Mouse (Mus musculus): ENCODE data around the gene Lpgat1.

Lpgat1 gene

DNA sequence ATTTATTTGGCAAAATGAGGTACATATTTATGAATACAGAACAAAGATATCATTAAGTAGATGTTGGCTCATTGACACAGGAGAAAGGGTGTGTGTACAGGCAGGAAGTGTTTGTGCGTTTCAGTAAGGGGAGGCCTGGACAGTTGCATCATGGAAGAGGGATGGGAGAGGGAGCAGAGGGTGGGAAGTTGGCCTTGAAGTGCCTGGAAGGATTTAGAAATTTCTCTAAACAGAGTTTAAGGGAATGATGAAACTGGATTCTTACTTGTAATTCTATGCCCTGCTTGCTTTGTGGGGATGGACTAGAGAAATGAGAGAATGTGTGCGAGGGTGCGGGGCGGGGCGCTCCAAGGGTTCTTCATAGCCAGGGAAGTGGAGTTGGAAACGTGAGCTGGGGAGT is 20.2 kb downstream of the Lpgat1 start:
- no peak for DNase-seq

DNA sequence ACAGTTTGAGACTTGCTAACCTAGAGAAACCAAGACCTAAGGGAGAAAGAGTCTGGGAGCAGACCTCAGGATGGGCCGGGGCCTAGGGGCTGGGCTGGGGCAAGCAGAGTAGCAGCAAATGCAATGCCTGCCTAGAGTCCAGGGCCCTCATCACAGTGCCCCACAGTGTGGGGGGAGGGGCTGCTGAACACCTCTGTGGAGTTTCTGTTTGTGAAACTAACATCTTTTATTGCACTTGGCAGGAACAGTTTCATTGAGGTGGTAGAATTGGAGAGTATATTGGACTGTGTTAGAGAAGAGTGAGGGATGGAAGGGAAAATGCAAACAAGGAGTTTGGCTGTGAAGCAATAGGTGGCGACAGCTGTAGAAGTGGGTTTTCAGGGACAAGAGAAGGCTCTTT is 21.1 kb downstream of the Lpgat1 start:
- DNase-seq, result no peak

DNA sequence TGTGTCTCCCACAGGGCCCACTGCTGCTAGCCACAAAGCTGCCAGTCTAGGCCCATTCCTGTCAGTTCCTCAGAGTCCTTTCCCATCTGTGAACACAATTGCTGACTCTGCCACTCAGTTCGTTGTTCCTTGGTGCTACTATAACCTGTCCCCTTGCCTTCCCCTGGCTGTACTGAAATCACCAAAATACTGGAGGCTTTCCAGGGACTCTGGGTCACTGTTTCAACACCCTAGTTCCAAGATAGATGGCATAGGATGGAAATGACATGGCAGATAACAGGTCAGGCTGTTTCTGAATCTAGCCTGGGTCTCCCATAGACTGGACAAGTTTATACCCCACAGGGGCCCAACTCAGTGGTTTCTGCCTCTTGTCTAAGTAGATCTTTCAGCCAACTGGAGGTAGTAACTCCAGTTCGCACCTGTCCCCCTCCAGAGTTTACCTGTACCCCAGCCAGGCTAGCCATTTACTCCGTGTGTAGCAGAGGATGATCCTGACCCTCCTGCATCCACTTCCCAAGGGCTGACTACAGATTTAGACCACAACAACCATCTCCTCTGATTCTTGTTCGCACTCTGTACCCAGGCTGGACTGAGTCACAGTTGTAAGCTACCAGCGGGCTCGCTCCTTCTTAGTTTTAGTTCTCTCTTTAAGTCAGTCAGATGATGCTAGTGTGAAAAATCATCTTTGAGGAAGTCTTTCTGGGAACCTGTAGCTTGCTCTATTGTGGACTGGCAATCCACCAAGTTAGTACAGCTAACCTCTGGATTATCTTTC is 23.1 kb downstream of the Lpgat1 start:
- no peak for DNase-seq

DNA sequence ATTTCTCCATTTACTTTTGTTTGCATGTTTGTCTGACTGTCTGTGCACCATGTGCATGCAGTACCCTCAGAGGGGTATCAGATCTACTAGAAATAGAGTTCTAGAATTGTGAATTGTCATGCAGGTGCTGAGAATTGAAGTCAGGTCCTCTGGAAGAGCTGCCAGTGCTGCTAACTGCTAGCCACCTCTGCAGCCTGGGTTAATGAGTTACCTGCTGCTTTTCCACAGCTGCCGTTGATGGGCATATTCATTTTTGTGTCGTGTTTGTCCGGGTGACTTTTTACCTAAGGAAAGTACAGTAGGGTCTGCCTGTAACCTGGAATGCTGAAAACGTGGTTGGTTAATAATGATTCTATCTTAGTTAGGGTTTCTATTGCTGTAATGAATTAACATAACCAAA is 24.0 kb downstream of the Lpgat1 start:
- no peak for DNase-seq

DNA sequence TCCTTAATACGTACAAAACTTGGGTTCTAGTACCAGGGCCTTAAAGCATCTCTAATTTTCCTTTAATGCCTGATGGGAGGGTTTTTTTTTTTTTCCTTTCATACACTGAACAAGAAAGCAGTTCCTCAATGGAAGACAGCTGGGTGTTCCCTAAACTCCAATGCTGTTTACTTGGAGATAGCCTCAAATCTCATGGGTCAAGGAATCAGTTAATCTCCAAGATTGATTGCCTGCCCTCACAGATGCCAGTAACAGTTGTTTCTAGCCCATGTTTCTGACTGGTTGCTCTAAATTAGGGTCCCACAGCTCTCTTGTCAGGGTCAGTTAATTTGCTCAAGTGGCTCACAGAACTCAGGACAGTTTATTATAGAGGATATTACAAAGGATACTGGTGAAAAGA is 30.8 kb downstream of the Lpgat1 start:
- no peak for DNase-seq

DNA sequence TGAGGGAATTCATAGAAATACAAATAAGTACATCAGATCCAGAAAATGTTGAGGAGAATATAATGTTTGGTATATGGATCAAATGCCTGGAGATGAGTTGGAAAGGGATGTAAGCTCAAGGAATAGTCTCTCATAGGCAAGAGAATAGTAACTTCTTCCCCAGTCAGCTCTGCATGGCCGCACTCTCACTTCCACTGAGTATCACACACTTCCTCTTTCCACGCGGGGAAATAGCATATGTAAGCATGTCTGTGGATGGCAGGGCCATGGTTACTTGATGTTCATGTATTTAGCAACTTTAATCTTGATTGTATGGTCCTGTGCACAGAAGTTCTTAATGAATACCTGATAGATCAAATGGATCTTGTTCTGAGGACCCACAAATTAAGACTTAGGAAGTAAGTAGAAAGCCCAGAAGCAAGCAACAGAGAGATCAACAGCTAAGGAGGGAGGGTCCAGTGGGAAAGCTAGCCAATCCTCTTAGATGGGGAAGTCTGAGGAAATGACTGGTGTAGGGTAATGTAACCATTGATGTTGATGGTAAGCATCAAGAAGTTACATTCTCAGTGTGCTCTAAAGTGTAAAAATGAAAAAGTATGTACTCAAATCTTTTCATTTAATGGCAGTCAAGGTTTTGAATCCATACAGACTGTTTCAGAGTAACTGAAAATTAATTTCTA is 39.0 kb downstream of the Lpgat1 start:
- no peak for DNase-seq

DNA sequence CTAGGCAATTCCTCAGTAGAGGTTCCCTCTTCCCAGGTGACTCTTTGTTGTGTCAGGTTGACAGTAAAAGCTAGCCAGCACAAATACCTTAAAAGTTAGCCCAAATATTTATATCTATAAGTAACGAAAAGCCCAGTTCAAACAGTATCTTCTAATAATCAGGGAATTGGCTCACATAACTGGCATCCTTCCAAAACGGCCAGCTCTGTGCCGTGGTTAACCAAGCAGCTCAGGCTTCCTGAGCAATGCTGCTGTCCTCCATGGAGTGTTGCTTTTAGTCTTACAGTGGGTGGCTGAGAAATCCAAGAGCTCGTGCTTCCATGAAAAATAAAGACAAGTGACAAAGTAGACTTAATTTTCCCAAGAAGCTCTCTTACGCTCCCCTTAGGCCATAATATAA is 56.5 kb downstream of the Lpgat1 start:
- DNase-seq, result peak; percentile 33 to 39

DNA sequence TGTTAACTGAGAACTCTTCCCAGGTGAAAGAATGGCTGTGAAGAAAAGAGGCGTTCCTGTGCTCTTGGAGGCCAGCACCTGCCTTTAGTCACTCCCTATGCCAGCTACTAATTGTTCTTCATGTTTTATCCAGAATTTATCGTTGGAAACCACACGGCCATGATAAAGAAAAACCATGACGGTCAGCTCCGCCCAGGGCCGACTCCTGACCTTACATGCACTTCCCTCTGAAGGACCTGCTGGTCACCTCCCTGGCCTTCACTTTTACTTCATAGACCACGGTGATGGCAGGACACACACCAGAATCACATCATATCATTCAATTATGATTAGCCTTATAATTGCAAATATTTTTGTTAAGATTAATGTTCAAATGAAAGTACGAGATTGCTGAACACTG is 57.5 kb downstream of the Lpgat1 start:
- no peak for DNase-seq

DNA sequence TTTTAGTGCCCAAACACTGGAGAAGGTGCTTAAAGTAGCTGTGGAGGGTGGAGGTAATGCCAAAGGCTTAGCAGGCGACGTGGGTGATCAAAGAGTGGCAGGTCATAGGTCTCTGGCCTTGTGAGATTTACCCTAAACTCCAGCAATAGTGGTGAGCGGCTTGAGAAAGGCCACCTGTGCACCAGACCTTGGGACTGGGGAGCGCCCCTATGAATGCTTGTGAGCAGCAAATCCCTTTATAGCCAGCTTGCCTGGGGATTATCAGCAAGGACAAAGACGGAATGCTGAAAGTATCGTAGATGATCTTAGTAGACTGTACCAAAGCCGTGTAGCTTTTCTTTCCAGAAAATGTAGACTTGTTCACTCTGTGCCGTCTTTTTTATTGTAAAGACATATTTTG is 59.9 kb downstream of the Lpgat1 start:
- no peak for DNase-seq

DNA sequence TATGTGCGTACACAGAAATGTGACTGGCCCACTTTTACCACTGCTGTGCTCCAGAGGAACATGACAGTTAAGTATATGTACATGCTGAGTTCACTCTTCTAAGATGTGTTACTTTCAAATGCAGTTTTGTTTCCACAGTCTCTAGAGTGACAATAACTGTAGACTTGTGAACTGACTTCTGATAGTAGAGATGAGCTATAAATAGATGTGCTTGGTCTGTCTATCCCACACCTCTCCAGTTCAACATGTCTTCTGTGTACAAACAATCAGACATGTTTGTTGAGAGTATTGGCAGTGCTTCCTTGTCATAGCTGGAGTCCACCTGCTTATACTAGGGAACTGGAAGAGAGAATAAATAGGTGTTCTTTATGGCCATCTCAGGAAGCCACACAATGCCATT is 62.8 kb downstream of the Lpgat1 start:
- DNase-seq, result no peak

DNA sequence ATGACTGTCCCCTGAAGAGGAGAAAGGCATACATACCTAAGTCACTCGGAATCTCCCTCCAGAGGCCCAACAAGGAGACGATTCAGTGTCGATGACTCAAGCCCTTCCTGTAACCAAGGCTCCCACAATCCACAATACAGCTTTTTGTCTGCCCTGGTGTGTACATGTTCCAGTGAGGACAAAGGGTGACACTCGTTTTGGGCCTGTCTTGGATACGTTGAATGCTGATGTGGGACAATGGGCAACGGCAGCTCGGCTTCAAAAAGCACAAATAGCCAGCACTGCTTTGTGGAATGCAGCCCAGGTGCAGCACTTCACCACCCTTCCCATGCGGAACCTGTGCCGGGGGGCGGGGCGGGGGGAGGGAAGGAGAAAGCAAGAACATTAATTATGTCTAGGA is 67.5 kb downstream of the Lpgat1 start:
- DNase-seq, result no peak

DNA sequence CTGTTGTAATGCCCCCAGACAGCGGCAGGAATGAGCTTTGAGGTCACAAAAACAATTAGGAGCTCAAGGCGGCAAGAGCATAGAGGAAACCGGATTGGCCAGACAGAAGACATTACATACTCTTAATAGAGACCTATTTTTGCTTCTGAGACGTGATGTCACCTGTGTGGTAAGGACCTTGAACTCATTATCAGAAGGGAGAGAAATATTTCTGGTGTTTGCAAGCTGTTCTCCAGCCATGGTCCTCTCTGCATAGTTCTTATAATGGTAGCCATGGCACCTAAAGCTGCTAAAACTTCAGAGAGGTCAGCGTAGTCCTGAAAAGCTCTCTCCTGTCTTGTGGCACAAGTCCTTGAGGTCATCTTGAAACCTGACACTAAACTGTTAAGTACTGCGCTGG is 68.6 kb downstream of the Lpgat1 start:
- no peak for DNase-seq

DNA sequence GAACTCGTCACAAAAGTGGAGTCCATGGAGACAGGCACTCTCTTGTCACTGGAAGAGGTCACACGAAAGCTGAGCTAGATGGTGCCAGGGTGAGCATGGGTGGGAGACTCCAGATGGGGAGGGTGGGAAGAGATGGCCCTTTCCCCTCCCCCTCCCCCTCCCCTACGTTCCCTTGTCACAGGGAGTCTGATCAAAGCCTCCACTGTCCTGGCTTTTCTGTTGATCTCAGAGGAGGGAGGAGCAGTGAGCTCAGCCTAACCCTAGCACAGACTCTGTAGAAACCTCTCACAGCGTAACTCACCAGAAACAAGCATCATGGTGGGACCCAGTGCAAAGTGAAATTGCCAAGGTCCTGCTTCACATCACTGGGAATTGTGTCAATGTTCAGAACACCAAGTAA is 69.7 kb downstream of the Lpgat1 start:
- no peak for DNase-seq

DNA sequence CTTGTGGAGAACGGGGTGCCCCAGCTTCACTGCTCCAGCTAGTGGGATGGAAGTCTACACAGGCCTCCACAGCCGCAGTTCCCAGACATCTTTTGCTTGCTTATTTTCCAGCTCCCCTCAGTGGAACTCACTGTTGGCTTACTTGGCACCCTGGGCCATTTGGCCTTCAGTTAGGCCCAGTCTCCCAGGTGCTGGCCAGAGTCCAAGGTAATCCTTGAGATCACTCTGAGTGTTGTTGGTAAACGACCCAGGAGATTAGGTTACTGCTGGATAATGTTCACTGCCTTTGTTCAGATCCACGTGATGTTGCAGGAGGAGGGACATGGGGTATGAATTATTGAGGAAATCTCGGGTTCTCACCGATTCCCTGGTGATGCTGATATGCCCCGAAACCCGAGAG is 75.4 kb downstream of the Lpgat1 start:
- no peak for DNase-seq

DNA sequence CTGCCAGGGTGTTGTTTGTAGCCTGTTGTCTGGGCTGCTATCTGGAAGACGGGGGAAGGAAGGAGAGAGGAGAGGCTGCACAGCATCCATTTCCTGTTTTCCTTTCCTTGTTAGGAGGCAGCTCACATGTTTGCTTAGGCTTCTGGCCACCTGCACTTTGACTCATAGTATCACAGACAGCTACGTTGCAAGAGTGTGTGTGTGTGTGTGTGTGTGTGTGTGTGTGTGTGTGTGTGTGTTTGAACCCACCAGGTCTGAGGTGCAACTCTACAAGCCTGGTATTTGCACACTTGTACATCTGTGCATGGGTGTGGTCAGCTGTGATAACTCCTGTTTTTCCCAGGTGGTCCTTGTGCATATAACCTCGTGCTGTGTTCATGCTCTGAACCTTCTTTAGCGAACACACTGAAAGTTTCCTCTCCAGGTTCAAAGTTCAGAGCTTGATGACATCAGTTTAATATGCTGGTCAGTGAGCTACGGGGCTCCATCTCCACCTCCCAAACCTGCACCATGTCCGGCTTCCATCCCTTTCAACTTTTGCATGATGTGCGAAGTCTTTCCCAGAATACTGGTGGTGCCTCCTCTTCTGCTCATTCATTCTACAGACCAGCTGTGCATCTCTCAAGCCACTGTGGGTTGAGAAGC is 76.4 kb downstream of the Lpgat1 start:
- DNase-seq, result no peak

DNA sequence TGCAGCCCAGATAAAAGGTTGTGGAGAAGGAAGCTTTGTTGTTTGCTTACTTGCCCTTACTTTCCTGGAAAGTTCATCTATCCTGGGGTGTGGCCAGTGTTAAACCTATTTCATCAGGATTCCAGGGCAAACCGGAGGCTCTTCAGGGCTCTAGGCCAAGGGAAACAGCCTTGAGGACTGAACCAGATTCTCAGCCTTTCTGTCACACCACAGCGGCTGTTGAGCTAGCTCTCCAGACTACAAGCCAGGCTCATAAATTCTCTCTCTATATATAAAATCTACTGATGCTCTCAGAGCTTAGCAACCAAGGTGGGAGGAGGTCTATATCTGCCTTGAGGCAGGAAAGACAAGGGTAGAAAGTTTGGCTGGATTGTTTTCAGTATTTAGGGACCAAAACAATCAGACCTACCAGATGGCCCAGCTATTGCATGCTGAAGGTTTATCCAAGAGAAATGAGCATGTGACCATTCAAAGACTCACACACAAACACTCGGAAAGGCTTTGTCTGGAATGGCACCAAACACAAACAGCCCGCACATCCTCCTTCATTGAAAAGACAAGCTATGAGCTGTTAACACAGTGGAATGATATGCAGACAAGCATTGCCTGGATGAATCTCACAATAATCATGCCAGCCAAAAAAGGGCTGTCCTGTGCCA is 78.7 kb downstream of the Lpgat1 start:
- no peak for DNase-seq

DNA sequence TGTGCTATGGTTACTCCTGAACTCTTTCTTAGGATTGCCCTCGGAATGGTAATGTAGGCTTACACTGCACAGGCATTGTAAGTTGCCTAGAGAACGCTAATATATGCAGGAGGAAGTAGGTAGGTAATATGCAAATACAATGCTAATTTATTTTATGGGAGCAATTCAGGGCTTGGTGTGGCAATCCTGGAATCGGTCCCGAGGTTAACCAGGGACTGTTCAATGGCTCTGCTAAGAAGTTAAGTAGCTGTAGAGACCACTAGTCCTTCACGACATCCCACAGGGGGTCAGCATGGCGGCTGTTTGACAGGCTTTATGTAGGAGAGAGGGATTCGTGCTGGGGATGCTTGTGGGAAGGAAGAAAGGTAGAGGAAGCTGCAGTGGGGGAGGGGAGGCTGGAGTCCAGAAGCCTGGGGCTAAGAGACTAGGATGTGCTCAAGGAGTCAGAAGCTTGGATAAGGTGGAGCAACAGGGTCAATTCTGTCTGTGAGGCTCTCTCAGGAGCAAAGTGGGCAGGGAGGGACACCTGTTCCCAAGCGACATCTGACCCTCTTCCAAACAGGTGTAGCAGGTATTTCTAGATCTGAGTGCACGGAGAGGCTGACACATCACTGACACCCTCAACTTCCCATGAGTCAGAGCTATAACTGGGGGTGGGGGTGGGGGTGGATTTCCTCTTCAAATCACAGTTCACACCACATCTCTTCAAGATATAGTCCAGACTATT is 84.6 kb downstream of the Lpgat1 start:
- no peak for DNase-seq

DNA sequence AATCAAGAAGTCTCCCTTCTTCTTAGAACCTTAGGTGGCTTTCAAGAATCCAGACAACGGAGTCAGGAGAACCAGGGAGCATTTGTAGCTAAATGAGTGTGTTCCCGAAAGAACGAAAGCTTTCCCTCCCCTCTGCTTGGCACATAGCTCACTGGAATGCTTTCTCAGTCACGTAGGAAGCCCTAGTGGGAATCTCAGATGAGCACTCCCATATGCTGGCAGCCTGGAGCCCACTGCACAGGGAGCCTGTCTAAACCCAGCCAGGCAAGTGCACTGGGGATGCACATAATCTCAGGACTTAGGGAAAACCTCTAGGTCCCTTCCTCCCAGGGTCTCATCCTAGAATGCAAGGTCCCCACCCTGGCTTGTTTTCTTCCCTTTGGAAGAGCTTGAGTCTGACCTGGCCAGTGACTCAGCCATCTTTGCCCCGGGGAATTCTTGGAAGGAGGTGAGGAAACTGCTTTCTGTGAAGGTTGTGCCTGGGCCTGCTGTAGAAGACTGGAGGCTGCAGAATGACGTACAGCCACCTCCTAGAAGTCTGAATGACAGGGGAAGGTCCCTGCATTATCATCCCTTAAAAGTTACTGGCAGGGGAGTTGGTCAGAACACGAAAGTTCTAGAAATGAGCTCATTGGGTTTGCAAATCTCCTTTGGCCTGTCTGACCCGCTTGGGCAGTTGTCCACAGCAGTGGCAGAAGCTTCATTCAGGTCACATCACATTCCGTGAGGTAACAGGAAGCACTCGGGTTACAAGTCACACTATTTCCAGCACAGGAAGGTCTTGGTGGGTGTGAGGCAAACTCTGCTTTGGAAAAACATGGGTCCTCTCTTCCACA is 85.4 kb downstream of the Lpgat1 start:
- no peak for DNase-seq

DNA sequence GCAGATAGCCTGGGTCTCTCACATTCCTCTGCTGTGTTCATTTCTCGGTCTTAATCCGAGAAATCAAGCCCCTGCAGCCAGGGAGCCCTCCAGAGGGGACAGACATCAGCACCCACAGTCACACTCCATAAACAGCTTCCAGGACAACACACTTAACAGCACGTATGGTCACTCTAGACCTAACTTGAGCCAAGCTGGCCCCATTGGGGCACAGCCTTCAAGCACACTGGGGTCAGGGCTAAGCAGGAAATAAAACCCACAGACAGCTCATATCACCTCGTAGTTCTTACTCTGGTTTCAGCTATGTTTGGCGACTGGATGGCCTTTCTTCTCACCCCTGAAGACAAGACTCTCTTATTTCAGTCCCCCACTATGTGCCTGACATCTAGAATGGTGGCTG is 87.1 kb downstream of the Lpgat1 start:
- DNase-seq, result no peak

DNA sequence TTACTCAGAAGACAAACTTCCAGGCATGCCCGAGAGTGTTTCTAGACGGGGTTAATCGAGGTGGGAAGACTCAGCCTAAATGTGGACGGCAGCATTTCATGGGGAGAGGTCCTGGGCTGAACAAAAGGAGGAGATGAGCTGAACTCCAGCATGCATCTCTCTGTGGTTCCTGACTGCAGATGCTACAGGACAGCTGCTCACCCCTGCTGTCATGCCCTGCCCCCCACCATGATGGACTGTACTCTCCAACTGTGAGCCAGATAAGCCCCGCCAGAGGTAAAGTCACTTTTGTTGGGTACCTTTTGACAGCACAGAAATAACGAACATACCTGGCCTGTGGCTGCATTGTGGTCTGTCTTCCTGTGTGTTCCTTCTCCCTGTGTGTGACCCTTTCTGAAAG is 88.2 kb downstream of the Lpgat1 start:
- DNase-seq, result no peak

DNA sequence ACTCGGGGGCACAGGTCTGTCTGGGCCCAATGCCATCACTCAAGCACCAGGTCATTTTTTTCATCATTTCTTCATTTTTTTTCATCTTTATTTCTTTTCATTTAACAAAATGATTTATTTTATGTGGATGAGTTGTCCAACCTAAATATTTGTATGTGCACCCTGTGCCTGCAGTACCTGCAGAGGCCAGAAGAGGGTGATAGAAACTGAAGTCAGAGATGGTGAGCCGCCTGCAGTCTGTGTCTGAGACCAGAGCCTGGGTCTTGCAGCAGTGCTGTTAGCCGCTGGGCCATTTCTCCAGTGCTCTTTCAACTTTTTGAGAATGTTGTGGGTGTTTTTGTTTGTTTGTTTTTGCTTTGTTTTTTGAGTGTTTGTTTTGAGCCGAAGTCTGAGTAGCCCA is 89.1 kb downstream of the Lpgat1 start:
- DNase-seq, result no peak

DNA sequence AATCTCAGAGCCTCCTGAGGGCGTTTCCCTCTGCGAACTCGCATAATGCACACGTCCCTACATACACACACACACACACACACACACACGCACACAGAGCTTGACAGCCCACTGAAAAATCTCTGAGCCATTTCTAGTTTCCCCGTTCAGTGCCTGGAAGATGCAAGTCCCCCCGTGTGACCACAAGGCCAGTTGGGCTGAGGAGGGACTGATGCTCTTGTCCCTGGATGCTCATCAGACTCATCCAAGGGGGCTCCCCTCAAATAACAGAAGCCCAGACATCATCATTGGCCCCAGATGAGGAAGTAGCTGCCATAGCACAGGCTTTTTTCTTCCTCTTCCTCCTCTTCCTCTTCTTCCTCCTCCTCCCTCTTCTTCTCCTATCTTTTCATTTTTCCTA is 90.3 kb downstream of the Lpgat1 start:
- DNase-seq, result no peak

All from cerebellum, adult 18-20 months (tissue).